Mouse (Mus musculus) liver, adult 2 months (tissue): ENCODE results near the gene Fermt2. TPM values are rescaled to one million over a fixed set of nuclear protein-coding genes. Genes with fewer than 3 reads are reported as not detected.

ENCODE experiments used
- DNase-seq: peaks from one replicate; pipeline ENCODE4 v3.0.0-alpha.2; 2011; ENCODE audit warnings: low read depth, low spot score; ENCODE audit errors: extremely low read depth
- H3K27ac ChIP-seq: fragments of 200-500 bp; replicated peaks from 2 replicates; pipeline ENCODE4 v1.5.1; 2012; ENCODE audit warnings: low read depth, mild to moderate bottlenecking, control low read depth, inconsistent platforms, low read length; ENCODE audit not compliant: insufficient read depth
- H3K27me3 ChIP-seq: fragments of 200-500 bp; 2 replicates; pipeline ENCODE4 v1.6.1; 2012; ENCODE audit warnings: mild to moderate bottlenecking, moderate library complexity, low read length, inconsistent platforms; ENCODE audit not compliant: control insufficient read depth, insufficient read depth
- H3K36me3 ChIP-seq: fragments of 200-500 bp; 2 replicates; pipeline ENCODE4 v1.6.1; 2012; ENCODE audit warnings: low read length, inconsistent platforms; ENCODE audit not compliant: control insufficient read depth, insufficient read depth
- H3K4me1 ChIP-seq: fragments of 200-500 bp; 2 replicates; pipeline ENCODE4 v1.6.1; 2011; ENCODE audit warnings: low read length; ENCODE audit not compliant: control insufficient read depth, insufficient read depth
- H3K4me3 ChIP-seq: fragments of 200-500 bp; 2 replicates; pipeline ENCODE4 v1.5.1; 2011; ENCODE audit warnings: low read depth, mild to moderate bottlenecking, control low read depth, low read length, moderate library complexity; ENCODE audit not compliant: insufficient read depth
- H3K79me2 ChIP-seq: fragments of 200-500 bp; 2 replicates; pipeline ENCODE4 v1.6.1; 2012; ENCODE audit warnings: inconsistent platforms, mild to moderate bottlenecking, low read length, moderate library complexity; ENCODE audit not compliant: control insufficient read depth, insufficient read depth
- H3K9ac ChIP-seq: fragments of 200-500 bp; 2 replicates; pipeline ENCODE4 v1.6.1; 2012; ENCODE audit warnings: low read depth, mild to moderate bottlenecking, control low read depth, inconsistent platforms, low read length
- CTCF ChIP-seq: fragments of 200-500 bp; IDR thresholded peaks from 2 replicates; pipeline ENCODE4 v1.5.1; 2011; ENCODE audit warnings: low read depth, low read length, control low read depth
- POLR2A ChIP-seq: fragments of 200-500 bp; IDR thresholded peaks from 2 replicates; pipeline ENCODE4 v1.6.1; 2011; ENCODE audit warnings: low read length, control low read depth; ENCODE audit not compliant: insufficient read depth; ENCODE audit errors: extremely low read depth
- WGBS: fragments of 180-500 bp; shearing (Covaris S2); methylation state at CpG from one replicate; pipeline ENCODE4 v1.1.7; 2018; 5-methylcytosine and 5-hydroxymethylcytosine counted together
- polyA plus RNA-seq: library from polyadenylated mRNA; depleted of rRNA; stranded (reverse); fragments of >200 nt; gene quantifications from 2 replicates; pipeline ENCODE4 v1.2.3, GENCODE M21; 2012
- total RNA-seq: library from RNA; depleted of rRNA; stranded (reverse); fragments of >200 nt; gene quantifications from 2 replicates; pipeline ENCODE4 v1.2.3, GENCODE M21; 2014

Fermt2 gene
- total and polyA plus RNA-seq, 2 experiments = 49.7 to 104 TPM

- Histone ChIP-seq H3K4me1 (peaks cover 4% of the 10 kb centered on the region; the same call in 1 of the 2 replicates), H3K4me3 (no peak overlapping the region), H3K27me3 (no peaks in the 10 kb centered on the region), H3K27ac (peak overlapping the region; percentile 20), H3K79me2 (peaks cover 5% of the 10 kb centered on the region; the same call in 1 of the 2 replicates), H3K36me3 (peaks cover 80% of the 10 kb centered on the region), H3K9ac (no peak overlapping the region)
- WGBS = 82% methylated on average over 19 of the region's 19 CpGs
- no peak for DNase-seq
- TF ChIP-seq POLR2A = no peak
- no peak for TF ChIP-seq CTCF
Observed at GRCm38 (mm10) chr14:45464036-45465035, 65.6 kb downstream of the Fermt2 start.

- Histone ChIP-seq H3K36me3 (peaks cover 76% of the 10 kb centered on the region), H3K27me3 (no peaks in the 10 kb centered on the region), H3K9ac (no peak overlapping the region), H3K4me3 (no peak overlapping the region), H3K27ac (peak overlapping the region; percentile 46), H3K79me2 (peaks cover 5% of the 10 kb centered on the region; the same call in 1 of the 2 replicates), H3K4me1 (peaks cover 4% of the 10 kb centered on the region; the same call in 1 of the 2 replicates)
- no peak for TF ChIP-seq CTCF
- no peak for TF ChIP-seq POLR2A
- 56% methylated on average over 10 of the region's 10 CpGs for WGBS
- peak; percentile 50 for DNase-seq
Observed at GRCm38 (mm10) chr14:45463599-45463998, 66.3 kb downstream of the Fermt2 start.

- 82% methylated on average over 10 of the region's 10 CpGs for WGBS
- Histone ChIP-seq H3K27ac (peak overlapping the region; percentile 46), H3K79me2 (peaks cover 5% of the 10 kb centered on the region; the same call in 1 of the 2 replicates), H3K27me3 (no peaks in the 10 kb centered on the region), H3K9ac (no peak overlapping the region), H3K4me3 (no peak overlapping the region), H3K4me1 (peaks cover 4% of the 10 kb centered on the region; the same call in 1 of the 2 replicates), H3K36me3 (peaks cover 77% of the 10 kb centered on the region)
- DNase-seq = no peak
- TF ChIP-seq CTCF = no peak
- TF ChIP-seq POLR2A = no peak
Observed at GRCm38 (mm10) chr14:45462875-45463475, 66.9 kb downstream of the Fermt2 start.

GRCm38 (mm10) chr14:45462374-45462773, 67.5 kb downstream of the Fermt2 start:
- DNase-seq = no peak
- H3K79me2 ChIP-seq = no peaks in the 10 kb centered on the region; the same call in 1 of the 2 replicates
- no peak overlapping the region for H3K9ac ChIP-seq
- TF ChIP-seq POLR2A = no peak
- no peak for TF ChIP-seq CTCF
- WGBS = 81% methylated on average over 6 of the region's 6 CpGs
- no peaks in the 10 kb centered on the region for H3K27me3 ChIP-seq
- H3K4me1 ChIP-seq = peaks cover 4% of the 10 kb centered on the region; the same call in 1 of the 2 replicates
- H3K36me3 ChIP-seq = peaks cover 76% of the 10 kb centered on the region
- no peak overlapping the region for H3K4me3 ChIP-seq
- H3K27ac ChIP-seq = no peak overlapping the region

GRCm38 (mm10) chr14:45461945-45462344, 68.0 kb downstream of the Fermt2 start:
- Histone ChIP-seq H3K9ac (no peak overlapping the region), H3K4me1 (peaks cover 4% of the 10 kb centered on the region; the same call in 1 of the 2 replicates), H3K4me3 (no peak overlapping the region), H3K27ac (no peak overlapping the region), H3K79me2 (no peaks in the 10 kb centered on the region; the same call in 1 of the 2 replicates), H3K27me3 (no peaks in the 10 kb centered on the region), H3K36me3 (peaks cover 72% of the 10 kb centered on the region)
- no peak for DNase-seq
- 93% methylated on average over 6 of the region's 6 CpGs for WGBS
- TF ChIP-seq CTCF (no peak), POLR2A (no peak)
